Comparison of ENCODE assay signal across 8 mouse cellular contexts in the genomic region with DNA sequence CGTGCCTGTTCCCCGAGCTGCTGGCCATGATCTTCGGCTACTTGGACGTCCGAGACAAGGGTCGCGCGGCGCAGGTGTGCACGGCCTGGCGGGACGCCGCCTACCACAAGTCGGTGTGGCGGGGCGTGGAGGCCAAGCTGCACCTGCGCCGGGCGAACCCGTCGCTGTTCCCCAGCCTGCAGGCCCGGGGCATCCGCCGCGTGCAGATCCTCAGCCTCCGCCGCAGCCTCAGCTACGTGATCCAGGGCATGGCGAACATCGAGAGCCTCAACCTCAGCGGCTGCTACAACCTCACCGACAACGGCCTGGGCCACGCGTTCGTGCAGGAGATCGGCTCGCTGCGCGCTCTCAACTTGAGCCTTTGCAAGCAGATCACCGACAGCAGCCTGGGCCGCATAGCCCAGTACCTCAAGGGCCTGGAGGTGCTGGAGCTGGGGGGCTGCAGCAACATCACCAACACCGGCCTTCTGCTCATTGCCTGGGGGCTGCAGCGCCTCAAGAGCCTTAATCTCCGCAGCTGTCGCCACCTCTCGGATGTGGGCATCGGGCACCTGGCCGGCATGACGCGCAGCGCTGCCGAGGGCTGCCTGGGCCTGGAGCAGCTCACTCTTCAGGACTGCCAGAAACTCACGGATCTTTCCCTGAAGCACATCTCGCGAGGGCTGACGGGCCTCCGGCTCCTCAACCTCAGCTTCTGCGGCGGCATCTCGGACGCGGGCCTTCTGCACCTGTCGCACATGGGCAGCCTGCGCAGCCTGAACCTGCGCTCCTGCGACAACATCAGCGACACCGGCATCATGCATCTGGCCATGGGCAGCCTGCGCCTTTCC. TPM values are rescaled to one million over a fixed set of nuclear protein-coding genes. Genes with fewer than 3 reads are reported as not detected.
DNase-seq lines count a peak whose midpoint lies in the region; ATAC-seq and TF ChIP-seq lines count a peak whose summit lies in the region.

No protein-coding gene starts in this region.

- H3K4me2 ChIP-seq in lung, embryonic 15.5 days = peak overlapping the region; percentile 91

- intact Hi-C loops in heart, postnatal 14 days (cut with DNase I) = loop anchor here (5.0 to 10.0 kb wide), 2 partner anchors 555 to 717 kb away; a partner anchor contains a TSS

- no peak for ATAC-seq in lung, embryonic 15.5 days (ENCODE audit: borderline replicate concordance, extremely low read depth, low FRiP score, low TSS enrichment)

- TF ChIP-seq POLR2A in ES-Bruce4 (IDR thresholded peaks at IDR 0.05; ENCODE audit: insufficient read depth, low read length) = no peak
- no peak for TF ChIP-seq POLR2A in brain, embryonic 14.5 days (IDR thresholded peaks at IDR 0.05; ENCODE audit: borderline replicate concordance, extremely low read depth, insufficient read depth, insufficient read length, poor library complexity, severe bottlenecking)
- TF ChIP-seq POLR2A in olfactory bulb, adult 2 months (IDR thresholded peaks at IDR 0.05; ENCODE audit: insufficient read depth, low read depth, low read length) = no peak

- H3K27ac ChIP-seq in ES-Bruce4 (ENCODE audit: insufficient read depth, low read length) = no peak overlapping the region
- H3K27ac ChIP-seq in forebrain, embryonic 10.5 days = peak overlapping the region; percentile 100
- H3K27ac ChIP-seq in lung, embryonic 15.5 days = peak overlapping the region; percentile 99
- peak overlapping the region; percentile 41; the same call in 1 of the 2 replicates for H3K27ac ChIP-seq in olfactory bulb, adult 2 months (ENCODE audit: insufficient read depth, low read depth, low read length)

- no peak for TF ChIP-seq EP300 in ES-Bruce4 (IDR thresholded peaks at IDR 0.05; ENCODE audit: insufficient read depth, low read depth, low read length)

- H3K4me3 ChIP-seq in ES-Bruce4 (ENCODE audit: low read depth, low read length) = peak overlapping the region; percentile 82
- peak overlapping the region; percentile 72 for H3K4me3 ChIP-seq in forebrain, embryonic 10.5 days
- peak overlapping the region; percentile 86 for H3K4me3 ChIP-seq in lung, embryonic 15.5 days
- peak overlapping the region; percentile 88 for H3K4me3 ChIP-seq in olfactory bulb, adult 2 months (ENCODE audit: insufficient read depth, low read depth, low read length)

- no peaks in the 10 kb centered on the region for H3K9me3 ChIP-seq in ES-Bruce4 (replicated peaks; ENCODE audit: control insufficient read depth, insufficient read depth, low read length, poor library complexity, severe bottlenecking)
- H3K9me3 ChIP-seq in forebrain, embryonic 10.5 days = no peaks in the 10 kb centered on the region
- H3K9me3 ChIP-seq in lung, embryonic 15.5 days = no peaks in the 10 kb centered on the region

- under 1% methylated on average over 70 of the region's 70 CpGs for WGBS in forebrain, embryonic 10.5 days
- WGBS in lung, embryonic 15.5 days = under 1% methylated on average over 70 of the region's 70 CpGs
- WGBS in olfactory bulb, adult 2 months = under 1% methylated on average over 70 of the region's 70 CpGs

- DNase-seq in brain, embryonic 14.5 days (ENCODE audit: low read depth) = peak; percentile 76
- peak; percentile 66 for DNase-seq in forebrain, embryonic 10.5 days (ENCODE audit: extremely low spot score, low spot score)
- peak; percentile 42 to 68 for DNase-seq in heart, postnatal 14 days
- peak; percentile 69 to 82 for DNase-seq in kidney, postnatal 4 days
- DNase-seq in thymus, postnatal 10 days (ENCODE audit: low spot score in 2 of 2) = peak; percentile 63 to 71

- no peaks in the 10 kb centered on the region for H3K27me3 ChIP-seq in ES-Bruce4 (ENCODE audit: control insufficient read depth, insufficient read depth, low read length, poor library complexity, severe bottlenecking)
- H3K27me3 ChIP-seq in forebrain, embryonic 10.5 days (ENCODE audit: poor library complexity, severe bottlenecking) = no peaks in the 10 kb centered on the region
- H3K27me3 ChIP-seq in lung, embryonic 15.5 days = no peaks in the 10 kb centered on the region

- TF ChIP-seq CTCF in ES-Bruce4 (IDR thresholded peaks at IDR 0.05; ENCODE audit: low read depth, low read length) = no peak
- no peak for TF ChIP-seq CTCF in brain, embryonic 14.5 days (IDR thresholded peaks at IDR 0.05; ENCODE audit: borderline replicate concordance, extremely low read depth, insufficient read depth, insufficient read length)
- TF ChIP-seq CTCF in olfactory bulb, adult 2 months (IDR thresholded peaks at IDR 0.05; ENCODE audit: insufficient read depth, low read depth, low read length) = no peak

- H3K4me1 ChIP-seq in ES-Bruce4 (ENCODE audit: control insufficient read depth, insufficient read depth, low read length) = no peaks in the 10 kb centered on the region
- peaks cover 65% of the 10 kb centered on the region for H3K4me1 ChIP-seq in forebrain, embryonic 10.5 days
- H3K4me1 ChIP-seq in lung, embryonic 15.5 days = peaks cover 60% of the 10 kb centered on the region
- H3K4me1 ChIP-seq in olfactory bulb, adult 2 months (ENCODE audit: control insufficient read depth, insufficient read depth, low read length) = peaks cover 22% of the 10 kb centered on the region

- H3K36me3 ChIP-seq in ES-Bruce4 (ENCODE audit: control insufficient read depth, insufficient read depth, low read length, poor library complexity, severe bottlenecking) = no peaks in the 10 kb centered on the region
- H3K36me3 ChIP-seq in forebrain, embryonic 10.5 days (replicated peaks) = peaks cover 38% of the 10 kb centered on the region
- H3K36me3 ChIP-seq in lung, embryonic 15.5 days = peaks cover 13% of the 10 kb centered on the region

- H3K9ac ChIP-seq in ES-Bruce4 (ENCODE audit: low read depth, poor library complexity, severe bottlenecking) = peak overlapping the region; percentile 73
- peak overlapping the region; percentile 91 for H3K9ac ChIP-seq in lung, embryonic 15.5 days

RNA-seq across cellular contexts. Expression of a gene that starts 0.6 kb away (rescaled TPM):
- polyA plus RNA-seq in ES-Bruce4 (2011; ENCODE audit: insufficient read depth, insufficient read length, low read depth, missing spikeins) = 30.9 and 37.9 TPM in 2 replicates
- polyA plus RNA-seq in brain, embryonic 14.5 days (2012; rRNA removed) = 57.6 and 75.1 TPM in 2 replicates
- polyA plus RNA-seq in forebrain, embryonic 10.5 days (2016; fragmentation: Nextera tagmentation; extraction: Ambion mirVana) = 3.5 and 3.6 TPM in 2 replicates
- 10 to 100 TPM; 15.4 to 16.5 TPM for total RNA-seq in heart, postnatal 14 days (2021)
- polyA plus RNA-seq in lung, embryonic 15.5 days (2015; fragmentation: Nextera tagmentation; extraction: Ambion mirVana) = 4.5 and 4.6 TPM in 2 replicates
- not detected in 2 replicates for polyA plus RNA-seq in olfactory bulb, adult 2 months (2012; ENCODE audit: insufficient read depth, insufficient read length, low replicate concordance, missing spikeins)
